Comparison of ENCODE assay signal across 8 mouse cellular contexts in the genomic region with DNA sequence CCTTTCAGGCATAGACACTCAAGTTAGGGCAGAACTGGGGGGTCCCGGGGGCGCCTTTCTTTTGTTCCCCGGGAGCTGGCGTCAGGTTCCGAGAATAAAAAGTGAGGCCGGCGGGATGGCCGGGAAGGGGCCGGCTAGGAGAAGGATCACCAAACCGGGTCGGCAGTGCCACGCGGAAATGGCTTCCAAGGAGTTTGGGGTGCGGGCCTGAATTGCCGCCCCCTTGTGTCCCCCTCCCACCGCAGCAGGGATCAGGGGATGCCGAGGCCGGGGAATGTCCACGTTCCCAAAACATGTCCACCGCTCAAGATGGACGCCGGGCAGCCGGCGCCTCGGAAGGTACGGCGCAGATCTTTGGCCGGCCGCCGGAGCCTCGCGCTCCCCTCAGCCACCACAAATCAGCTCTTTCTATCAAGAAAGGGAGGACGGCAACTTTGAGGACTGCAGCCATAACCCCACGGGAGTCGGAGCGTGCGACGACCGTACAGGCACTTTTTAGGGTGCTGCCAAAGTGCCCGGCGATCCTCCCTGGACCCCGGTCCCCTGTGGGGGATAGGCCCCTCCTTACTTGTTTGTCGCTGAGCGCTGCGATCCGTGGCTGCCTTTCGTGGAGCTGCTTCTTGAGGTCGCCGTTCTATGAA. TPM values are rescaled to one million over a fixed set of nuclear protein-coding genes. Genes with fewer than 3 reads are reported as not detected.
DNase-seq lines count a peak whose midpoint lies in the region; ATAC-seq and TF ChIP-seq lines count a peak whose summit lies in the region.

No protein-coding gene starts in this region.

- 0 out of 2 replicates have a peak, but pooled peaks cover 12% of the 10 kb centered on the region for H3K4me1 ChIP-seq in forebrain, postnatal 0 days (ENCODE audit: insufficient read depth)
- H3K4me1 ChIP-seq in neural tube, embryonic 13.5 days (replicated peaks), result peaks cover 59% of the 10 kb centered on the region

- ATAC-seq in forebrain, postnatal 0 days, result no peak; the same call in 1 of the 2 replicates
- ATAC-seq in neural tube, embryonic 13.5 days (ENCODE audit: low read depth), result no peak
- ATAC-seq in erythroid progenitor cell, adult 5-6 weeks (replicated peaks; ENCODE audit: low FRiP score, poor library complexity, severe bottlenecking), result no peak

- no peaks in the 10 kb centered on the region for H3K36me3 ChIP-seq in forebrain, postnatal 0 days (ENCODE audit: insufficient read depth)
- no peaks in the 10 kb centered on the region for H3K36me3 ChIP-seq in neural tube, embryonic 13.5 days

- peak; percentile 23; the same call in 1 of the 2 replicates for TF ChIP-seq CTCF in forebrain, postnatal 0 days (IDR thresholded peaks at IDR 0.05; ENCODE audit: low read depth)

- peak overlapping the region; percentile 97 for H3K27ac ChIP-seq in forebrain, postnatal 0 days (ENCODE audit: low read depth, low read length)
- H3K27ac ChIP-seq in neural tube, embryonic 13.5 days (replicated peaks), result peak overlapping the region; percentile 99

- DNase-seq in gastrocnemius, postnatal 14 days, result peak; percentile 15
- no peak for DNase-seq in gastrocnemius, adult 8-10 months (ENCODE audit: low spot score in 2 of 2)
- peak; percentile 2 to 6 for DNase-seq in thymus, postnatal 36 days
- no peak for DNase-seq in thymus, postnatal 10 days (ENCODE audit: low spot score in 2 of 2)
- peak; percentile 48 for DNase-seq in forebrain, postnatal 0 days
- peak; percentile 41 to 47 for DNase-seq in layer of hippocampus, postnatal 10 days (ENCODE audit: low spot score in 2 of 2)

- H3K27me3 ChIP-seq in forebrain, postnatal 0 days (ENCODE audit: insufficient read depth, low read length), result no peaks in the 10 kb centered on the region
- H3K27me3 ChIP-seq in neural tube, embryonic 13.5 days, result no peaks in the 10 kb centered on the region

- H3K9me3 ChIP-seq in forebrain, postnatal 0 days (ENCODE audit: low read length), result no peaks in the 10 kb centered on the region
- no peaks in the 10 kb centered on the region for H3K9me3 ChIP-seq in neural tube, embryonic 13.5 days

- peak overlapping the region; percentile 84 for H3K4me3 ChIP-seq in forebrain, postnatal 0 days (ENCODE audit: low read depth, low read length)
- peak overlapping the region; percentile 84 for H3K4me3 ChIP-seq in neural tube, embryonic 13.5 days

- 2% methylated on average over 49 of the region's 49 CpGs for WGBS in forebrain, postnatal 0 days
- under 1% methylated on average over 49 of the region's 49 CpGs for WGBS in neural tube, embryonic 13.5 days

- H3K4me2 ChIP-seq in forebrain, postnatal 0 days (ENCODE audit: low read depth), result peak overlapping the region; percentile 97
- peak overlapping the region; percentile 91 for H3K4me2 ChIP-seq in neural tube, embryonic 13.5 days

- intact Hi-C loops in gastrocnemius, postnatal 14 days (cut with DNase I; ENCODE audit: low total_unique reads), result no loop called here

- peak overlapping the region; percentile 73 for H3K9ac ChIP-seq in forebrain, postnatal 0 days
- peak overlapping the region; percentile 82 for H3K9ac ChIP-seq in neural tube, embryonic 13.5 days

RNA-seq across cellular contexts. Expression of a gene that starts 1.6 kb away (rescaled TPM):
- total RNA-seq in gastrocnemius, postnatal 14 days (2021), result under 1 TPM; 0.59 to 0.69 TPM
- total RNA-seq in gastrocnemius, adult 8-10 months (2022), result under 1 TPM in 3 of 4 experiments, not detected in 1; 0.19 to 0.22 (median 0.21) TPM
- 13.5 and 20.0 TPM in 2 replicates for total RNA-seq in forebrain, postnatal 0 days (2014; rRNA removed)
- 2.5 and 2.7 TPM in 2 replicates for polyA plus RNA-seq in forebrain, postnatal 0 days (2015; fragmentation: Nextera tagmentation; extraction: Ambion mirVana)
- total RNA-seq in layer of hippocampus, postnatal 10 days (2021), result 10 to 100 TPM; 11.6 to 13.8 TPM
- polyA plus RNA-seq in neural tube, embryonic 13.5 days (2015; fragmentation: Nextera tagmentation; extraction: Ambion mirVana), result 11.5 and 12.6 TPM in 2 replicates
- not detected in 2 replicates for total RNA-seq in erythroid progenitor cell, adult 5-6 weeks (2015; ENCODE audit: low replicate concordance)
- total RNA-seq in erythroid progenitor cell, adult 5-6 weeks (2017; ENCODE audit: low replicate concordance), result not detected in 2 replicates

Comparison
In these comparisons a context has a peak if more than half of its experiments do, and no peak if none do; other contexts are left out.
1. DNase-seq: peak in gastrocnemius, postnatal 14 days (single experiment), thymus, postnatal 36 days (2 of 2), forebrain, postnatal 0 days (single experiment) and layer of hippocampus, postnatal 10 days (2 of 2); none in gastrocnemius, adult 8-10 months (0 of 2) and thymus, postnatal 10 days (0 of 2).